Mouse (Mus musculus): Measurements from ENCODE around the gene C1ql4. TPM values are rescaled to one million over a fixed set of nuclear protein-coding genes. Genes with fewer than 3 reads are reported as not detected.
A peak's percentile ranks its signal among the peaks of the same experiment; 100 is the strongest.
"Not testable (repeated sequence)": the region's sequence is repeated elsewhere in the genome, so short reads cannot be mapped to it uniquely, and the experiment has no call there.

C1ql4 gene
- polyA plus RNA-seq, 1 experiment from 2014 or later: not detected

DNA sequence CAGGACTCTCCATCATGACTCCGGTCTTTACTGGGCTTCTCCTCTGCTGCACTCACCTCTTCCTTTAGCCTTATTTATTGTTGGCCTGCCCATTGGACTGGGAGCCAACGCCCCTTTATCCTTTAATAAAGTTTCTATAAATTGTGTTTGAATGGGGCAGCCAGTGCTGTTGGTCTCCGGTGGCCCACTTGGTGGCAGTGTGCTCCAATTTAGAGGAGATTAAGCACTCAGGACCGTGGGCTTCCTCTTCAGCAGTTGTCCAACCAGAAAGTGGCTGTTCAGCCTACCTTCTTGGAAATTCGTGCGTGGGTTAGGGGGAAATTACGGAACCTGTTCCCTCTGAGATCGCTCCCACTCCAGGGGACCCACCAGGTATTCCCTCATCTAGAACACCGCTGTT is 4.4 kb downstream of the C1ql4 start:
- Histone ChIP-seq H3K4me2 (ENCODE audit: low read depth, low read length) (no peak overlapping the region), H3K27me3 (ENCODE audit: control insufficient read depth, insufficient read depth, low read length) (peaks cover 32% of the 10 kb centered on the region), H3K4me1 (ENCODE audit: control insufficient read depth, insufficient read depth, low read length) (peaks cover 5% of the 10 kb centered on the region), H3K9me3 (replicated peaks; ENCODE audit: control insufficient read depth, low read length) (no peaks in the 10 kb centered on the region), H3K27ac (ENCODE audit: low read length) (no peak overlapping the region), H3K9ac (ENCODE audit: low read length) (no peak overlapping the region), H3K36me3 (ENCODE audit: control insufficient read depth, insufficient read depth, low read length) (no peaks in the 10 kb centered on the region), H3K4me3 (replicated peaks; ENCODE audit: low read length) (no peak overlapping the region)
- no peak for ATAC-seq (ENCODE audit: insufficient read depth, low FRiP score)
- WGBS: 71% methylated on average over 9 of the region's 9 CpGs

DNA sequence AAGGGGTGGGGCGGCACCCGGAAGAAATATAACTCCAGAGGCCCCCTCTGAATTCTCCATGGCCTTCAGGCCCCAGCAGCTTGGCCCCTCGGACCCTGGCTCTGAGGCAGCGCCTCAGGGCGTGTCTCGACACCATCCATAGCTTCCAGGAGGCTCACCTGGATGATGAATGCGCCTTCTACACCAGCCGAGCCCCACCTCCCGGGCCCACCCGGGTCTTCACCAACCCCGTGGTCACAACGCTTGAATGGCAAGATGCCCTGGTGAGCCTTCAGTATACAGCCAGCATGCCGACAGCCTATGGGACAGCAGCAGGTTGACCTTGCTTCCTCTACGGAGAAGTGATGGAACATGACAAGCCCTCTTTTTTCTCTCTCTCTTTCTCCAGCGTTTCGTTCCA is 4.8 kb downstream of the C1ql4 start:
- Histone ChIP-seq H3K9ac (ENCODE audit: low read length) (no peak overlapping the region), H3K27me3 (ENCODE audit: control insufficient read depth, insufficient read depth, low read length) (peaks cover 29% of the 10 kb centered on the region), H3K27ac (ENCODE audit: low read length) (no peak overlapping the region), H3K9me3 (replicated peaks; ENCODE audit: control insufficient read depth, low read length) (no peaks in the 10 kb centered on the region), H3K36me3 (ENCODE audit: control insufficient read depth, insufficient read depth, low read length) (no peaks in the 10 kb centered on the region), H3K4me1 (ENCODE audit: control insufficient read depth, insufficient read depth, low read length) (peaks cover 3% of the 10 kb centered on the region; the same call in 1 of the 2 replicates), H3K4me2 (ENCODE audit: low read depth, low read length) (no peak overlapping the region), H3K4me3 (replicated peaks; ENCODE audit: low read length) (no peak overlapping the region)
- WGBS: 87% methylated on average over 16 of the region's 16 CpGs
- no peak for ATAC-seq (ENCODE audit: insufficient read depth, low FRiP score)

DNA sequence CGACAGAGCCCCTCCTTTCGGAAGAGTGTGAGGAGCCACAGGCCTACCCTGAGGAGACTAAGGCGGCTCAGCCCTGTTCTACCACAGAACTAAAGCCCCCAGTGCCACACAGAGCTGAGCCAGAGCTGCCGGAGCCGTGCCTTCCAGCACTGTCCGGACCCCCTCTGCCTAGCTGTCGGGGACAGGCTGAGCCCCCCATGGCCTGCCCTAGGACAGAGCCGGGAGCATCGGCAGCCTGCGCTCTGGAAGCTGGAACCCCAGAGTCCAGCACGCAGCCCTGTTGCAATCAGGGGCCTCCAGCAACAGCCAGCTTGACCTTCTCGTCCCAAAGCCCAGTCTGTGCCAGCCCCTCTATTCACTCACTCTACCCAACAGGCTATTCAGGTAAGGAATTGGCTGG is 5.3 kb downstream of the C1ql4 start:
- WGBS: 93% methylated on average over 12 of the region's 12 CpGs
- Histone ChIP-seq H3K4me2 (ENCODE audit: low read depth, low read length) (no peak overlapping the region), H3K4me1 (ENCODE audit: control insufficient read depth, insufficient read depth, low read length) (peaks cover 3% of the 10 kb centered on the region; the same call in 1 of the 2 replicates), H3K4me3 (replicated peaks; ENCODE audit: low read length) (no peak overlapping the region), H3K9me3 (replicated peaks; ENCODE audit: control insufficient read depth, low read length) (no peaks in the 10 kb centered on the region), H3K27me3 (ENCODE audit: control insufficient read depth, insufficient read depth, low read length) (peaks cover 24% of the 10 kb centered on the region), H3K27ac (ENCODE audit: low read length) (no peak overlapping the region), H3K9ac (ENCODE audit: low read length) (no peak overlapping the region), H3K36me3 (ENCODE audit: control insufficient read depth, insufficient read depth, low read length) (0 out of 2 replicates have a peak, but pooled peaks cover 2% of the 10 kb centered on the region)
- ATAC-seq (ENCODE audit: insufficient read depth, low FRiP score): no peak

DNA sequence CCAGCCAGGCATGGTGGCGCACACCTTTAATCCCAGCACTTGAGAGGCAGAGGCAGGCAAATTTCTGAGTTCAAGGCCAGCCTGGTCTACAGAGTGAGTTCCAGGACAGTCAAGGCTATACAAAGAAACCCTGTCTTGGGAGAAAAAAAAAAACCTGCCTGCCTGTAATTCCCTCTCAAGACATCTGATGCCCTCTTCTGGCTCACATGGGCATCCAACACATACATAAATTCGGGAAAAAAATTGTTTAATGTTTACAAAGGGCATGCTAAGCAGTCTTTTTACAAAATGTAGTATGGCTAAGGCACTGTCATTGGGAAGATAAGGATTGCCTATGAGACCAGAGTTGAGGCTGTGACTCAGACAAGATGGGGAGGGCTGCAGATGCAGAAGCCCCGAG is 7.8 kb downstream of the C1ql4 start:
- Histone ChIP-seq H3K4me1 (ENCODE audit: control insufficient read depth, insufficient read depth, low read length) (peaks cover 12% of the 10 kb centered on the region), H3K4me3 (replicated peaks; ENCODE audit: low read length) (no peak overlapping the region), H3K9me3 (replicated peaks; ENCODE audit: control insufficient read depth, low read length) (no peaks in the 10 kb centered on the region), H3K9ac (ENCODE audit: low read length) (no peak overlapping the region), H3K4me2 (ENCODE audit: low read depth, low read length) (no peak overlapping the region), H3K27ac (ENCODE audit: low read length) (no peak overlapping the region), H3K27me3 (ENCODE audit: control insufficient read depth, insufficient read depth, low read length) (peaks cover 4% of the 10 kb centered on the region; the same call in 1 of the 2 replicates), H3K36me3 (ENCODE audit: control insufficient read depth, insufficient read depth, low read length) (0 out of 2 replicates have a peak, but pooled peaks cover 6% of the 10 kb centered on the region)
- WGBS: 76% methylated on average over 3 of the region's 3 CpGs
- no peak for ATAC-seq (ENCODE audit: insufficient read depth, low FRiP score)

DNA sequence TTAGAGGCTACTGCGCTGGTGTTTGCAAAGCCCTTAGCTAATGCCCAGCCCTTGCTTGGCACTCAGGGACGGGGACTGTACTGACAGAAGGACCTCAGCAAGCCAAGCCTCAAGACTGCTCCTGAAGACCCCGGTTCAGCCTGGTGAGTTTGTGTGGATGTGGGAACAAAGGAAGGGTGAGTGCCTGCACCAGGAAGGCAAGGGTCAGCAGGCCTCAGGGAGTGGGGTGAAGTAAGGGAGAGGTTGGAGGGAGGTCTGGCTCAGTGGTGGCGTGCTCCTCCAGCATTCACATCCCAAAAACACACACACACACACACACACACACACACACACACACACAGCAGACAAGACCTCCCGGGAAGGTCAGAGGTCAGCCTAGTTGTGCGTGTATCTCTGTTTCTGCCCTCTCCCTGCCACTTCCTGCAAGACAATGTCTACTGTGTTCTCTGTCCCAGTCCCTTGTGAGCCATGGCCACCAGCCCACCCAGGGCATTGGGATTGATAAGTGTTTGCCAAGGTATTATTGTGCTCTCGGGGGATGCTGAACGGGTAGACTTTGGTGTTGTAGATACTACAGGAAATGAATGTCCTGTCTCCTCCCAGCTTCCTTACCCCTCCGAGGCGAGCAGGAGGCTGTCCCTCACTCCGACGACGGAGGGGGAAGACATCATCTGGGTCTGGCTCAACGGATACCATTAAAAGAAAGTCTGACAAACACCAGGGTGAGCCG is 9.3 kb downstream of the C1ql4 start:
- no peak for ATAC-seq (ENCODE audit: insufficient read depth, low FRiP score)
- Histone ChIP-seq H3K36me3 (ENCODE audit: control insufficient read depth, insufficient read depth, low read length) (0 out of 2 replicates have a peak, but pooled peaks cover 6% of the 10 kb centered on the region), H3K27ac (ENCODE audit: low read length) (no peak overlapping the region), H3K4me2 (ENCODE audit: low read depth, low read length) (no peak overlapping the region), H3K27me3 (ENCODE audit: control insufficient read depth, insufficient read depth, low read length) (no peaks in the 10 kb centered on the region), H3K9me3 (replicated peaks; ENCODE audit: control insufficient read depth, low read length) (no peaks in the 10 kb centered on the region), H3K4me1 (ENCODE audit: control insufficient read depth, insufficient read depth, low read length) (peaks cover 14% of the 10 kb centered on the region), H3K9ac (ENCODE audit: low read length) (no peak overlapping the region), H3K4me3 (replicated peaks; ENCODE audit: low read length) (no peak overlapping the region)
- 74% methylated on average over 15 of the region's 15 CpGs for WGBS

DNA sequence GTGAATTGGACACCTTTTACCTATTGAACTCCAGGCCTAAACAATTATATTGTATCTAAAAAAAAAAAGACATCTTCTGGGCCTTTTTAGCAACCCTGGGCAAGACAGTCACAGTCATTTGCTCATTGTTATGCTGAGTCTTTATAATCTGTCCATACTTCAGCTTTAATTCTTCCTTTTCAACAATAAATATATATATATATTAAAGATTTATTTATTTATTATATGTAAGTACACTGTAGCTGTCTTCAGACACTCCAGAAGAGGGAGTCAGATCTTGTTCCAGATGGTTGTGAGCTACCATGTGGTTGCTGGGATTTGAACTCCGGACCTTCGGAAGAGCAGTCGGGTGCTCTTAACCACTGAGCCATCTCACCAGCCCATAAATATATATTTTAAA is 11.6 kb downstream of the C1ql4 start:
- H3K9me3 ChIP-seq (replicated peaks; ENCODE audit: control insufficient read depth, low read length); H3K27me3 ChIP-seq (ENCODE audit: control insufficient read depth, insufficient read depth, low read length); H3K9ac ChIP-seq (ENCODE audit: low read length); ATAC-seq (ENCODE audit: insufficient read depth, low FRiP score); H3K27ac ChIP-seq (ENCODE audit: low read length); H3K36me3 ChIP-seq (ENCODE audit: control insufficient read depth, insufficient read depth, low read length): not testable (repeated sequence)
- H3K4me2 ChIP-seq (ENCODE audit: low read depth, low read length): peak overlapping the region; percentile 77
- H3K4me1 ChIP-seq (ENCODE audit: control insufficient read depth, insufficient read depth, low read length): peaks cover 14% of the 10 kb centered on the region
- 98% methylated on average over 3 of the region's 3 CpGs for WGBS
- H3K4me3 ChIP-seq (replicated peaks; ENCODE audit: low read length): peak overlapping the region; percentile 83

DNA sequence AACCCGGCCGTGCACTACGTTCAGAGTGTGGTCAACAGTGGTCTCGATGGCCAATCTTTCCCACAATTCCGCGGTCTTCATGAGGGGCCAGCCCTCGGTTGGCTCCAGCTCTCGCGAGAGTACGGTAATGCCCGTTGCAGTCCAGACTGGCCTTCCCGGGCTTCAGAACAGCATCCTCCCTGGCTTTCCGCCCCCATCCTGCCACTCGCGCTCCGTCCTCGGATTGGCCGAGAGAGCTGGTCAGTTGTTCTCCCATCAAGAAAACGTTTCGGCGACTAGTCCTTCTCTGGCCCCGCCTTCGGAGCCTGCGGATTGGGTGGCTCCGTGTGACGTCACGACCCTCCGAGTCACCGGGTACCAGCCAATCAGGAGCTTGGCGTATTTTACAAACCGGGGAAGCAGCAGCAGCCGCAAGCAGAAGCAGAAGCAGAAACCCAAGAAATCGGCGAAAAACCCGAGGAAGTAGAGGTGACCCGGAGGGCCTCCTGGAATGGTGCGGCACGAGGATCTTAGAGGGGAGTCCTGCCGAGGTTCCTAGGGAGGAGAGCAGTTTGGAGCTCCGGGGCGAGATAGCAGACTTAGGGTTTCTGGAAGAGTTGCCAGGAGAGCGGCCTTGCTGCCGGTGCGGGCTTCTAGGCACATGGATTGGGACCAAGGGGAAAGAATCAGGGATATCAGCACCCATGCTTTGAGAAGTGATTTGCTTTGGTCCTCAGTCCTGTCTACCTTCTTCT is 12.8 kb downstream of the C1ql4 start:
- WGBS: under 1% methylated on average over 44 of the region's 44 CpGs
- Histone ChIP-seq H3K4me1 (ENCODE audit: control insufficient read depth, insufficient read depth, low read length) (peaks cover 14% of the 10 kb centered on the region), H3K27ac (ENCODE audit: low read length) (peak overlapping the region; percentile 90), H3K27me3 (ENCODE audit: control insufficient read depth, insufficient read depth, low read length) (no peaks in the 10 kb centered on the region), H3K9me3 (replicated peaks; ENCODE audit: control insufficient read depth, low read length) (no peaks in the 10 kb centered on the region), H3K9ac (ENCODE audit: low read length) (peak overlapping the region; percentile 77), H3K4me2 (ENCODE audit: low read depth, low read length) (peak overlapping the region; percentile 77), H3K4me3 (replicated peaks; ENCODE audit: low read length) (peak overlapping the region; percentile 83), H3K36me3 (ENCODE audit: control insufficient read depth, insufficient read depth, low read length) (0 out of 2 replicates have a peak, but pooled peaks cover 6% of the 10 kb centered on the region)
- peak; percentile 97 for ATAC-seq (ENCODE audit: insufficient read depth, low FRiP score)

DNA sequence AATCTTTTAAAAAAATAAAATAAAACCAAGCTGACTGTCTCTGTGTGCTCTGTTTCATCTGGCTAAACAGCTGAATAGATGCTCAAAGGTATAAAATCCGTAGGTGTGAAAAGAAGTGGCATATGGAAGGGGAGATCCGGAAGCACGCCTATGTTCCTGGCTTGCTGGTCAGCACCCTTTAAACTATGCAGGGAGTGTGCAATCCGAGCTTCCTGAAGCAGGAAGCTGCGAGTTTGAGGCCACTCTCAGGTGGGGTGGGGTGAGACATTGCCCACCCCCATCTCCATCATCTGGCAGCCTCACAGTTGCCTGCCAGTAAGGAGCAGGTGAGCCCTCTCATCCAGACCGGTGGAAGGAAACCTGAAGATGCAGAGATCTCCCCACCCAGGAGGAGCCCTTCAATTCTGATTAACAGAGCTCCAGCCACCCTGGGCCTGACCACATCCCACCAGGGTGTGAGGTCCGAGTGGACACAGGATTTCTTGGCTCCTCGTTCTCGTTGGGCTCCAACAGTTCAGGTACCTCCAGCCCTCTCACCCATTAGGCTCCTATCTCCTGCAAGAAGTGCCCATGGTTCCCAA is 13.5 kb downstream of the C1ql4 start, which contains the start of gene Troap:
Troap (plus strand) TSS at position 557 of the 581 bp plus-strand sequence.
- H3K4me1 ChIP-seq (ENCODE audit: control insufficient read depth, insufficient read depth, low read length): peaks cover 14% of the 10 kb centered on the region
- WGBS: 16% methylated on average over 9 of the region's 9 CpGs
- 0 out of 2 replicates have a peak, but pooled peaks cover 6% of the 10 kb centered on the region for H3K36me3 ChIP-seq (ENCODE audit: control insufficient read depth, insufficient read depth, low read length)
- no peaks in the 10 kb centered on the region for H3K9me3 ChIP-seq (replicated peaks; ENCODE audit: control insufficient read depth, low read length)
- no peaks in the 10 kb centered on the region for H3K27me3 ChIP-seq (ENCODE audit: control insufficient read depth, insufficient read depth, low read length)
- H3K4me3 ChIP-seq (replicated peaks; ENCODE audit: low read length): peak within 1 kb of the TSS; percentile 83
- peak within 1 kb of the TSS; percentile 77 for H3K9ac ChIP-seq (ENCODE audit: low read length)
- peak within 1 kb of the TSS; percentile 77 for H3K4me2 ChIP-seq (ENCODE audit: low read depth, low read length)
- H3K27ac ChIP-seq (ENCODE audit: low read length): peak within 1 kb of the TSS; percentile 90
- peak; percentile 25 for ATAC-seq (ENCODE audit: insufficient read depth, low FRiP score)

DNA sequence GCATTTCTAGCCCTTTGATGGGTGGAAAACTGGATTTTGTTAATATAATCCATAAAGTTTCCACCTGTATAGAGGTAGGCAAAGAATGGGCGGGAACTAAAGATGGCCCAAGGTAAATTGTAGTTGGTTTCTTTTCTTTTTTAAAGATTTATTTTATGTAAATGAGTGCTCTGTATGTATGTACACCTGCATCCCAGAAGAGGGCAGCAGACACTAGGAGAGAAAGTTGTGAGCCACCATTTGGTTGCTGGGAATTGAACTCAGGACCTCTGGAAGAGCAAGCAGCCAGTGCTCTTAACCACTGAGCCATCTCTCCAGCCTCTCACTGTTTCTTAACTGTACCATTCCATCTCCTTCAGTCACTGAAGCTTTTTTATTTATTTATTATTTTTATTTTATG is 15.6 kb downstream of the C1ql4 start:
- no peak overlapping the region for H3K4me2 ChIP-seq (ENCODE audit: low read depth, low read length)
- no peaks in the 10 kb centered on the region for H3K9me3 ChIP-seq (replicated peaks; ENCODE audit: control insufficient read depth, low read length)
- H3K36me3 ChIP-seq (ENCODE audit: control insufficient read depth, insufficient read depth, low read length): 0 out of 2 replicates have a peak, but pooled peaks cover under 1% of the 10 kb centered on the region
- no peaks in the 10 kb centered on the region; the same call in 1 of the 2 replicates for H3K27me3 ChIP-seq (ENCODE audit: control insufficient read depth, insufficient read depth, low read length)
- H3K27ac ChIP-seq (ENCODE audit: low read length): no peak overlapping the region
- no peak for ATAC-seq (ENCODE audit: insufficient read depth, low FRiP score)
- 92% methylated on average over 1 of the region's 1 CpGs for WGBS
- H3K4me3 ChIP-seq (replicated peaks; ENCODE audit: low read length): no peak overlapping the region
- peaks cover 14% of the 10 kb centered on the region for H3K4me1 ChIP-seq (ENCODE audit: control insufficient read depth, insufficient read depth, low read length)
- H3K9ac ChIP-seq (ENCODE audit: low read length): no peak overlapping the region
